Comparison of ENCODE assay signal across 12 mouse cellular contexts in the genomic region with DNA sequence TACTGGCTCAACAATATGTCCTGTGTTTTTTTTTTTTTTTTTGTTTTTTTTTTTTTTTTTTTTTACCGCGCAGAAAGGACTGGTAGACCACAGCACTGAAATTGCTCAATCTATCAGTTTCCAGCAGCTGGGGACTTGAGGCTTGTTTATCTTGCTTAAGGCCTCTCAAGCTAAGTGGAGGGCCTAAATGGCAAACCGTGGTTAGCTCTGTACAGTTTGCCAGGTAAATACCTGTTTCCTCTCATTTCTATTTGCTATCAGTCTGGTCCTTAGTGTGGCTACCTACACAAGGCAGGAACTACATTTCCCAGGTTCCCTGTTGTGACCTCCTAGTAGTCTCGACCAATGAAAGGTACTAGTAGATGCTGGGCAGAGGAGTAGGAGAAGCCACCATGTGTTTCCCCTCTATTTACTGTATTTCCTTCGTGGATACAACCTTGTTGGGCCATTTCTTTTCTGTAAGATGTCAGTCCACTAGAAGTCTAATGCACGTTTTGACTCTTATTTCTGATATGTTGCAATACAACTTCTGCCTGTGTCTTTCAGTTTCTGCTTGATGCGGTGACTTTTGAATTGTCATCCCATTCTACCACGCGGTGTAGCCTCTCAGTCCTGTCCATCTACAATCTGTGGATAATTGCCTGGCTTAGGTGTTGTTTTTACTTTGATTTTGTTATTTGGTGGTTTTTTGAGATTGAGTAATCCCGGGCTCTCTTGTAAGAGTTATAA.
DNase-seq lines count a peak whose midpoint lies in the region; ATAC-seq and TF ChIP-seq lines count a peak whose summit lies in the region.
"Had no signal": no experiment of that assay in that cellular context is flagged by ENCODE, and none has a peak within 500 bp of the region (broad histone marks: within the 10 kb centered on the region; RNA-seq: fewer than 3 reads in every experiment).

No protein-coding gene starts in this region.

- H3K27me3 ChIP-seq in lung, embryonic 15.5 days, result no peaks in the 10 kb centered on the region
- H3K27me3 ChIP-seq in hindbrain, embryonic 10.5 days (ENCODE audit: insufficient read depth, poor library complexity, severe bottlenecking), result no peaks in the 10 kb centered on the region

- no peak for TF ChIP-seq CTCF in bone marrow macrophage, adult 2 months (IDR thresholded peaks at IDR 0.05; ENCODE audit: low read depth, low read length)

- H3K36me3 ChIP-seq in lung, embryonic 15.5 days, result no peaks in the 10 kb centered on the region
- no peaks in the 10 kb centered on the region for H3K36me3 ChIP-seq in hindbrain, embryonic 10.5 days

- TF ChIP-seq POLR2A in bone marrow macrophage, adult 2 months (IDR thresholded peaks at IDR 0.05; ENCODE audit: borderline replicate concordance, low read depth, low read length), result no peak

- 0 out of 2 replicates have a peak overlapping the region, but pooled peaks have one; percentile 4 for H3K4me2 ChIP-seq in lung, embryonic 15.5 days

- H3K9ac ChIP-seq in lung, embryonic 15.5 days, result no peak overlapping the region

- DNase-seq in left cerebral cortex, postnatal 36 days (ENCODE audit: low spot score in 2 of 2), result no peak
- DNase-seq in hindbrain, embryonic 10.5 days (ENCODE audit: low spot score), result no peak
- no peak for DNase-seq in layer of hippocampus, adult 8-10 months (ENCODE audit: low spot score in 2 of 2)
- DNase-seq in left cerebral cortex, adult 18-20 months (ENCODE audit: low spot score in 2 of 2), result no peak
- DNase-seq: gastrocnemius, postnatal 10 days; kidney, postnatal 25 days had no signal

- no peaks in the 10 kb centered on the region for H3K9me3 ChIP-seq in lung, embryonic 15.5 days
- no peaks in the 10 kb centered on the region for H3K9me3 ChIP-seq in hindbrain, embryonic 10.5 days

- peaks cover 5% of the 10 kb centered on the region for H3K4me1 ChIP-seq in bone marrow macrophage, adult 2 months (ENCODE audit: control insufficient read depth, insufficient read depth, low read length)
- no peaks in the 10 kb centered on the region for H3K4me1 ChIP-seq in lung, embryonic 15.5 days
- no peaks in the 10 kb centered on the region for H3K4me1 ChIP-seq in hindbrain, embryonic 10.5 days (replicated peaks)

- no peak overlapping the region for H3K27ac ChIP-seq in bone marrow macrophage, adult 2 months (ENCODE audit: insufficient read depth, low read depth, low read length)
- H3K27ac ChIP-seq in lung, embryonic 15.5 days, result no peak overlapping the region
- H3K27ac ChIP-seq in hindbrain, embryonic 10.5 days, result no peak overlapping the region
- H3K27ac ChIP-seq: left cerebral cortex, adult 2 months had no signal

- 71% methylated on average over 10 of the region's 10 CpGs for WGBS in lung, embryonic 15.5 days
- 86% methylated on average over 10 of the region's 10 CpGs for WGBS in hindbrain, embryonic 10.5 days

- intact Hi-C loops in left cerebral cortex, postnatal 36 days (cut with DNase I), result no loop called here

- H3K4me3 ChIP-seq in bone marrow macrophage, adult 2 months (ENCODE audit: insufficient read depth, low read length), result peak overlapping the region; percentile 13; the same call in 1 of the 2 replicates
- H3K4me3 ChIP-seq in lung, embryonic 15.5 days, result no peak overlapping the region
- H3K4me3 ChIP-seq in hindbrain, embryonic 10.5 days, result no peak overlapping the region
- H3K4me3 ChIP-seq: left cerebral cortex, adult 2 months had no signal

- ATAC-seq in hematopoietic stem cell, adult 5-6 weeks (replicated peaks in 1 of 2; ENCODE audit: insufficient read depth in 1 of 2, low FRiP score in 2 of 2, low TSS enrichment in 1 of 2, low read depth in 1 of 2, poor library complexity in 2 of 2, severe bottlenecking in 2 of 2), result peak; percentile 96 to 98
- ATAC-seq in lung, embryonic 15.5 days (ENCODE audit: borderline replicate concordance, extremely low read depth, low FRiP score, low TSS enrichment), result peak; percentile 75; the same call in 1 of the 2 replicates
- peak; percentile 99 for ATAC-seq in megakaryocyte-erythroid progenitor cell, adult 5-6 weeks (replicated peaks; ENCODE audit: low FRiP score, low TSS enrichment, poor library complexity, severe bottlenecking)
- ATAC-seq: inflammation-experienced regulatory T-cells, adult 6 months had no signal
